Mouse (Mus musculus): ENCODE measurements around the gene Fam186b. TPM values are rescaled to one million over a fixed set of nuclear protein-coding genes. Genes with fewer than 3 reads are reported as not detected.
"Not testable (repeated sequence)": the region's sequence is repeated elsewhere in the genome, so short reads cannot be mapped to it uniquely, and the experiment has no call there.

Fam186b gene
- polyA plus RNA-seq, 1 experiment from 2014 or later, result 0.18 TPM

GRCm38 (mm10) chr15:99253772-99254171, 41.9 kb downstream of the Fam186b start:
- peaks cover 15% of the 10 kb centered on the region; the same call in 1 of the 2 replicates for H3K4me1 ChIP-seq
- no peaks in the 10 kb centered on the region for H3K9me3 ChIP-seq
- 94% methylated on average over 6 of the region's 6 CpGs for WGBS
- no peak overlapping the region for H3K4me2 ChIP-seq
- no peak overlapping the region for H3K9ac ChIP-seq
- no peaks in the 10 kb centered on the region for H3K27me3 ChIP-seq
- no peak overlapping the region for H3K27ac ChIP-seq
- no peak overlapping the region for H3K4me3 ChIP-seq
- H3K36me3 ChIP-seq, result peaks cover 8% of the 10 kb centered on the region
- ATAC-seq (ENCODE audit: insufficient number of reproducible peaks, low FRiP score, low TSS enrichment, low read depth), result no peak

DNA sequence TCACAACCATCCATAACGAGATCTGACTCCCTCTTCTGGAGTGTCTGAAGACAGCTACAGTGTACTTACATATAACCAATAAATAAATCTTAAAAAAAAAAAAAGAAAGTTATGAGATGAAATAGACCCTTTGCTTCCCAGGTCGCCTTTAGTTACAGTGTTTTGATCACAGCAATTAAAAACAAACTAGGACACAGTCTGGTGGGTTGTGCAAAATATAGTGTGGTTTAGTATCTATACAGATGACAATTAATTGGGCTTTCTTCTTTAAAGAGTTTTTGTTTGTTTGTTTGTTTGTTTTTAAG, 42.6 kb downstream of the Fam186b start:
- H3K9ac ChIP-seq; H3K27me3 ChIP-seq; H3K9me3 ChIP-seq; ATAC-seq (ENCODE audit: insufficient number of reproducible peaks, low FRiP score, low TSS enrichment, low read depth): not testable (repeated sequence)
- Histone ChIP-seq H3K27ac (peak overlapping the region; percentile 98; the same call in 1 of the 2 replicates), H3K4me3 (peak overlapping the region; percentile 70; the same call in 1 of the 2 replicates), H3K36me3 (peaks cover 14% of the 10 kb centered on the region), H3K4me1 (peaks cover 15% of the 10 kb centered on the region; the same call in 1 of the 2 replicates), H3K4me2 (peak overlapping the region; percentile 73; the same call in 1 of the 2 replicates)
- WGBS, result 38% methylated on average over 2 of the region's 2 CpGs

GRCm38 (mm10) chr15:99252381-99253174, 43.1 kb downstream of the Fam186b start:
- Histone ChIP-seq H3K27ac (peak overlapping the region; percentile 98), H3K27me3 (no peaks in the 10 kb centered on the region), H3K9me3 (no peaks in the 10 kb centered on the region), H3K36me3 (peaks cover 20% of the 10 kb centered on the region), H3K4me2 (peak overlapping the region; percentile 73), H3K4me1 (peaks cover 15% of the 10 kb centered on the region; the same call in 1 of the 2 replicates), H3K4me3 (peak overlapping the region; percentile 70), H3K9ac (peak overlapping the region; percentile 28)
- WGBS, result 3% methylated on average over 22 of the region's 22 CpGs
- peak; percentile 68 for ATAC-seq (ENCODE audit: insufficient number of reproducible peaks, low FRiP score, low TSS enrichment, low read depth)

- H3K36me3 ChIP-seq, result peaks cover 27% of the 10 kb centered on the region
- ATAC-seq (ENCODE audit: insufficient number of reproducible peaks, low FRiP score, low TSS enrichment, low read depth), result peak; percentile 95
- H3K4me2 ChIP-seq, result peak within 1 kb of the TSS; percentile 73
- peak within 1 kb of the TSS; percentile 70 for H3K4me3 ChIP-seq
- peak within 1 kb of the TSS; percentile 98 for H3K27ac ChIP-seq
- WGBS, result under 1% methylated on average over 52 of the region's 52 CpGs
- no peaks in the 10 kb centered on the region for H3K27me3 ChIP-seq
- peaks cover 15% of the 10 kb centered on the region; the same call in 1 of the 2 replicates for H3K4me1 ChIP-seq
- H3K9ac ChIP-seq, result peak within 1 kb of the TSS; percentile 37
- no peaks in the 10 kb centered on the region for H3K9me3 ChIP-seq
Observed at GRCm38 (mm10) chr15:99251626-99252380, 43.9 kb downstream of the Fam186b start, which contains the start of gene Mcrs1. Gene Mcrs1 (minus strand): TSS chr15:99251961.

DNA sequence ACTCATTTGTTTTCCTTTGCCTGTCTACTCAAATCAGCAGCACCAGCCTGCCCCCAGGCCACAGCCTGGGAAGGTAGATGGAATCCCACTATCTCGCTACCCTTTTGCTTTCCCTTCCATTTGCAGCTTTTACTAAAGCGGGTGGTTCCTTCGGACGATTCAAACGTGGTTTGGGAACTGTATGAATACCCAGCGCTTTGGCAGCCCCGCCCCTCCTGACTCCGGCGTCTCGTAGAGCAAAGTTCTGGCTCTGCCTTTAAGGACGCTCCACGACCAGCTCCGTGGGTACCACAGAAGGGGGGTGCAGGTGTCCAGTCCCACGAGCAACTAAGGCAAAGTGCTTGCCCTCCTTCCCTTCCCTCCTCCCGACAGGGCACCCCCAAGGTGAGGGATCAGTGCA, 44.6 kb downstream of the Fam186b start:
- peak overlapping the region; percentile 73 for H3K4me2 ChIP-seq

GRCm38 (mm10) chr15:99249938-99250337, 45.8 kb downstream of the Fam186b start:
- 0 out of 2 replicates have a peak overlapping the region, but pooled peaks have one; percentile 7 for H3K9ac ChIP-seq
- no peak overlapping the region for H3K4me3 ChIP-seq
- H3K4me1 ChIP-seq, result peaks cover 15% of the 10 kb centered on the region; the same call in 1 of the 2 replicates
- 92% methylated on average over 11 of the region's 11 CpGs for WGBS
- no peak overlapping the region for H3K4me2 ChIP-seq
- peaks cover 45% of the 10 kb centered on the region for H3K36me3 ChIP-seq
- no peak overlapping the region for H3K27ac ChIP-seq
- no peak for ATAC-seq (ENCODE audit: insufficient number of reproducible peaks, low FRiP score, low TSS enrichment, low read depth)
- no peaks in the 10 kb centered on the region for H3K27me3 ChIP-seq
- H3K9me3 ChIP-seq, result no peaks in the 10 kb centered on the region

More for the DNA sequence above, 44.6 kb downstream of the Fam186b start:
- peaks cover 34% of the 10 kb centered on the region for H3K36me3 ChIP-seq
- under 1% methylated on average over 14 of the region's 15 CpGs for WGBS
- not testable (repeated sequence) for H3K9me3 ChIP-seq; ATAC-seq (ENCODE audit: insufficient number of reproducible peaks, low FRiP score, low TSS enrichment, low read depth); H3K27me3 ChIP-seq
- H3K27ac ChIP-seq, result peak overlapping the region; percentile 75
- peak overlapping the region; percentile 70 for H3K4me3 ChIP-seq
- H3K9ac ChIP-seq, result peak overlapping the region; percentile 28; the same call in 1 of the 2 replicates
- peaks cover 15% of the 10 kb centered on the region; the same call in 1 of the 2 replicates for H3K4me1 ChIP-seq

DNA sequence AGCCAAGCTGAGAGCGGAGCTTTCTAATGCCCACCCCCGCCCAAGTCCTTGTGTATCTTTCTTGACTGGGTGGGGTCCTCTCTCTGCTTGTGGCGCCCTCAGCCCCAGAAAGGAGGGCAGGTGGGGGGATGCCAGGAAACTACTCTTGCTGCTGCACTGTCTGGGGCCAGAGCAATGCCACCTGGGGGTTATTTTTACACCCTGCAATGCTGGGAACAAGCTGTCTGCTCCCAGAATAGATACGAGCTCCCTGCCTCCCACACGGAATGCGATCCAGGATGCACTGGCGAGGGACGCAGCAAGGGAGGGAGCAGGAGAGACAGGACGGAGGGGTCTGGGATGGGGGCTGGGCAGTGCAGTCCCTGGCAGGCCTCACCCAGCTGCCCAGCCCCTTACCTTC, 46.7 kb downstream of the Fam186b start:
- ATAC-seq (ENCODE audit: insufficient number of reproducible peaks, low FRiP score, low TSS enrichment, low read depth), result no peak
- 85% methylated on average over 9 of the region's 9 CpGs for WGBS
- Histone ChIP-seq H3K4me3 (no peak overlapping the region), H3K9me3 (no peaks in the 10 kb centered on the region), H3K36me3 (peaks cover 55% of the 10 kb centered on the region), H3K4me1 (peaks cover 15% of the 10 kb centered on the region; the same call in 1 of the 2 replicates), H3K27me3 (no peaks in the 10 kb centered on the region), H3K4me2 (no peak overlapping the region), H3K27ac (no peak overlapping the region), H3K9ac (no peak overlapping the region)

DNA sequence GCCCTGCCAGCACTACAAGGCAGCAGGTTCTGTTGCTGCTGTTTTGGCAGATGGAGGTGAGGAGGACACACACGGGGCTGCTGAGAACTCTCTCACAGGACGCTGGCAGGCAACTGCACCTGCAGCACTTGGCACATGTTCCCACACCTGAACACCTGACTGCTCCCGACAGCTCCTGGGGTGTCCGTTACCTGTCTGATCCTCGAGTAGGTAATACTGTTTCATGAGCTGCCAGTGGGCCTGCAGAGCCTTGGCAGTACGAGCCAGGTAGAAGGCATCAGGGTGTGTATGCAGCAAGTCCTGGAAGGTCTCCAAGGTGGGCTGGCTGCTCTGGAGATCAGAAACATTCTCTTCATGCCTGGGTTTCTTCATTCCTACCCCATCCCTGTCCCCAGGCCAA, 49.0 kb downstream of the Fam186b start:
- H3K4me2 ChIP-seq; H3K27ac ChIP-seq; H3K4me3 ChIP-seq; H3K9ac ChIP-seq; ATAC-seq (ENCODE audit: insufficient number of reproducible peaks, low FRiP score, low TSS enrichment, low read depth); H3K27me3 ChIP-seq; H3K9me3 ChIP-seq: not testable (repeated sequence)
- Histone ChIP-seq H3K36me3 (peaks cover 74% of the 10 kb centered on the region), H3K4me1 (peaks cover 11% of the 10 kb centered on the region; the same call in 1 of the 2 replicates)
- WGBS, result 79% methylated on average over 6 of the region's 6 CpGs

GRCm38 (mm10) chr15:99242045-99242444, 53.6 kb downstream of the Fam186b start:
- Histone ChIP-seq H3K36me3 (peaks cover 59% of the 10 kb centered on the region), H3K9me3 (no peaks in the 10 kb centered on the region), H3K4me1 (0 out of 2 replicates have a peak, but pooled peaks cover 6% of the 10 kb centered on the region), H3K4me3 (no peak overlapping the region), H3K27ac (no peak overlapping the region), H3K9ac (no peak overlapping the region), H3K27me3 (no peaks in the 10 kb centered on the region), H3K4me2 (no peak overlapping the region)
- 90% methylated on average over 10 of the region's 10 CpGs for WGBS
- no peak for ATAC-seq (ENCODE audit: insufficient number of reproducible peaks, low FRiP score, low TSS enrichment, low read depth)

GRCm38 (mm10) chr15:99241249-99241648, 54.4 kb downstream of the Fam186b start:
- H3K9me3 ChIP-seq, result no peaks in the 10 kb centered on the region
- no peak overlapping the region for H3K4me3 ChIP-seq
- H3K36me3 ChIP-seq, result peaks cover 51% of the 10 kb centered on the region
- H3K9ac ChIP-seq, result no peak overlapping the region
- H3K27ac ChIP-seq, result no peak overlapping the region
- 0 out of 2 replicates have a peak, but pooled peaks cover 6% of the 10 kb centered on the region for H3K4me1 ChIP-seq
- no peaks in the 10 kb centered on the region for H3K27me3 ChIP-seq
- no peak for ATAC-seq (ENCODE audit: insufficient number of reproducible peaks, low FRiP score, low TSS enrichment, low read depth)
- WGBS, result 73% methylated on average over 4 of the region's 4 CpGs
- no peak overlapping the region for H3K4me2 ChIP-seq

DNA sequence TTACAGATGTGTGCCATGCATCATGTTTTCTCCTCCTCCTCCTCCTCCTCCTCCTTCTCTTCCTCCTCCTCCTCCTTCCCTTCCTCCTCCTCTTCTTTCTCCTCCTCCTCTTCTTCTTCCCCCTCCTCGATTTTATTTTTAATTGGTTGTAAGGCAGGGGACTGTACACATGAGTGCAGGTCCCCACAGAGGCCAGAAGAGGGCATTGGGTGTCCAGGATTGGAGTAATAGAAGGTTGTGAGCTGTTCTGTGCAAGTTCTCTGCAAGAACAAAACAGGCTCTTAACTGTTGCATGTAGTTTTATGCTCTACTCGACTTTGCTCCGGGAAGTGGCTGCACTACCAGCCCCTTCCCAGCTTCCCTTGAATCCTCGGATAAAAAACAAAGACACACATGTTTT, 55.6 kb downstream of the Fam186b start:
- no peak overlapping the region for H3K27ac ChIP-seq
- no peaks in the 10 kb centered on the region for H3K9me3 ChIP-seq
- ATAC-seq (ENCODE audit: insufficient number of reproducible peaks, low FRiP score, low TSS enrichment, low read depth), result no peak
- H3K27me3 ChIP-seq, result 0 out of 2 replicates have a peak, but pooled peaks cover 3% of the 10 kb centered on the region
- no peak overlapping the region for H3K4me2 ChIP-seq
- H3K9ac ChIP-seq, result no peak overlapping the region
- 56% methylated on average over 4 of the region's 4 CpGs for WGBS
- 0 out of 2 replicates have a peak, but pooled peaks cover 6% of the 10 kb centered on the region for H3K4me1 ChIP-seq
- no peak overlapping the region for H3K4me3 ChIP-seq
- H3K36me3 ChIP-seq, result peaks cover 41% of the 10 kb centered on the region
